Mouse (Mus musculus) midbrain, postnatal 0 days (tissue): ENCODE results near the gene Tardbp. TPM values are rescaled to one million over a fixed set of nuclear protein-coding genes. Genes with fewer than 3 reads are reported as not detected.

Experiments
- ATAC-seq: fragments of 200-750 bp; cut with Nextera tagmentation; 2 replicates; pipeline ENCODE4 v1.8.0; 2017; ENCODE audit warnings: moderate number of reproducible peaks, mild to moderate bottlenecking, moderate TSS enrichment, moderate library complexity; ENCODE audit not compliant: low FRiP score
- DNase-seq: peaks from one replicate; pipeline ENCODE4 v3.0.0-alpha.2; 2015; ENCODE audit warnings: low spot score
- H3K27ac ChIP-seq: fragments of 300-500 bp; sonication (generic); 2 replicates; pipeline ENCODE4 v1.5.1; 2014; ENCODE audit warnings: low read depth, mild to moderate bottlenecking, low read length, mixed read lengths
- H3K27me3 ChIP-seq: fragments of 300-500 bp; sonication (generic); 2 replicates; pipeline ENCODE4 v1.6.1; 2014; ENCODE audit warnings: low read length, control low read depth, mixed read lengths; ENCODE audit not compliant: insufficient read depth
- H3K36me3 ChIP-seq: fragments of 300-500 bp; sonication (generic); 2 replicates; pipeline ENCODE4 v1.6.1; 2014; ENCODE audit warnings: low read length, control low read depth, mixed read lengths; ENCODE audit not compliant: insufficient read depth
- H3K4me1 ChIP-seq: fragments of 300-500 bp; sonication (generic); 2 replicates; pipeline ENCODE4 v1.6.1; 2014; ENCODE audit warnings: mild to moderate bottlenecking, control low read depth, antibody characterized with exemption, low read length, mixed read lengths; ENCODE audit not compliant: insufficient read depth
- H3K4me2 ChIP-seq: fragments of 300-500 bp; sonication (generic); 2 replicates; pipeline ENCODE4 v1.6.1; 2014; ENCODE audit warnings: low read depth, mild to moderate bottlenecking, low read length, mixed read lengths; ENCODE audit not compliant: poor library complexity, severe bottlenecking
- H3K4me3 ChIP-seq: fragments of 300-500 bp; sonication (generic); 2 replicates; pipeline ENCODE4 v1.5.1; 2014; ENCODE audit warnings: low read depth, mild to moderate bottlenecking, low read length, moderate library complexity
- H3K9ac ChIP-seq: fragments of 300-500 bp; sonication (generic); replicated peaks from 2 replicates; pipeline ENCODE4 v1.6.1; 2014; ENCODE audit warnings: mild to moderate bottlenecking, low read length, moderate library complexity, mixed read lengths; ENCODE audit not compliant: poor library complexity, severe bottlenecking
- H3K9me3 ChIP-seq: fragments of 300-500 bp; sonication (generic); 2 replicates; pipeline ENCODE4 v1.6.1; 2016; ENCODE audit warnings: low read length, control low read depth
- CTCF ChIP-seq: IDR thresholded peaks from 2 replicates; pipeline ENCODE4 v1.5.1; 2016; ENCODE audit warnings: antibody characterized with exemption, mild to moderate bottlenecking
- WGBS: fragments of 180-500 bp; shearing (Covaris S2); extraction: QIAGEN DNeasy Blood & Tissue Kit; methylation state at CpG from one replicate; pipeline ENCODE4 v1.1.7; 2014; 5-methylcytosine and 5-hydroxymethylcytosine counted together
- polyA plus RNA-seq: library from polyadenylated mRNA; unstranded; fragments of >200 nt; fragmentation: Nextera tagmentation; extraction: Ambion mirVana; gene quantifications from 2 replicates; pipeline ENCODE4 v1.2.1, GENCODE M21; 2015
- total RNA-seq: library from RNA; depleted of rRNA; stranded (reverse); fragments of >200 nt; gene quantifications from 2 replicates; pipeline ENCODE4 v1.2.3, GENCODE M21; 2014

The Tardbp gene
- total and polyA plus RNA-seq, 2 experiments from 2014 or later, result 94.6 to 98.7 TPM

DNA sequence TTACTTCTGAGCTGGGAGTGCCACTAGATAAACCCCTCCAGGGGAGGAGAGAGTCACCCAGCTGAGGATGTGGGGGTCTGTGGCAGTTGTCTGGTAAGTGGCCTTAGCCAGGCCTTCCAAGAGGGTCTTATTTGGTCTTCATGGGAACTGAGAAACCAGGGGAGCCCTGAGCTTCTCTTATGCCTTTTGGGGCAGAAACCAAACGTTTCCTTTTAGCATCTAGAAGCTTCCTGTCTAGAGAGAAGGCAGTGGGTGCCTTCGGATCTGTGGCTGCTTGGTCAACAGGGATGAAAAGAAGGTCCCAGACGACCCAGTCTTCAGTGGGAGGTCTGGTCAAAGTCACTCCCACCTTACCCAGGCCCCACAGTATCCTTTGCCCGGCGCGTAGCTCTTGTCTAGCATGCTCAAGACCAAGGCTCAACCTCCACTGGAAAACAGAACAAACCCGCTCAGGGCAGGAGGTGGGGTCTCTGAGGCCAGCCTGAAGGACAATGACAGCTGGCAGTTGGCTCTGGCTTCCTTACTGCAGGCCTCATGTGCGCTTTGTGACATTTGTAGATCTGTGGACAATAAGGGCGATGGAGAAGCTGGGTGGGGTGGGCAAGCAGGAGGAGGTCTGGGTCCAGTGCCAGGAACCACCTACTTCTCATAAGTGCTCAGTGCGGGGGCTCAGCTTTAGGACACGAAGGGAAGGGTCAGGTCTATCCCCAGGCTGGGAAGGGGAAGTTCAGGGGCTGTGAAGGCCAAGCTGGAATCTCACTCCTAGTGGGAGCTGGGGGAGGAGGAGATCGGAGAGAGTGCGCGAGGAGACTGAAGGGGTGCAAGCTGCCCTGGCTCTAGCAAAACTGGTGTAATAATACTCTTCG lies 16.7 kb upstream of the Tardbp start, which contains the start of gene Gm572:
Gm572 (plus strand) TSS at position 27 of the 866 bp plus-strand sequence.
- Histone ChIP-seq H3K4me2 (peak within 1 kb of the TSS; percentile 32), H3K9me3 (no peaks in the 10 kb centered on the region), H3K36me3 (no peaks in the 10 kb centered on the region), H3K27ac (no peak within 1 kb of the TSS), H3K9ac (no peak within 1 kb of the TSS), H3K27me3 (no peaks in the 10 kb centered on the region), H3K4me3 (no peak within 1 kb of the TSS), H3K4me1 (no peaks in the 10 kb centered on the region)
- WGBS, result 70% methylated on average over 15 of the region's 15 CpGs
- TF ChIP-seq CTCF, result no peak
- no peak for DNase-seq
- no peak for ATAC-seq

DNA sequence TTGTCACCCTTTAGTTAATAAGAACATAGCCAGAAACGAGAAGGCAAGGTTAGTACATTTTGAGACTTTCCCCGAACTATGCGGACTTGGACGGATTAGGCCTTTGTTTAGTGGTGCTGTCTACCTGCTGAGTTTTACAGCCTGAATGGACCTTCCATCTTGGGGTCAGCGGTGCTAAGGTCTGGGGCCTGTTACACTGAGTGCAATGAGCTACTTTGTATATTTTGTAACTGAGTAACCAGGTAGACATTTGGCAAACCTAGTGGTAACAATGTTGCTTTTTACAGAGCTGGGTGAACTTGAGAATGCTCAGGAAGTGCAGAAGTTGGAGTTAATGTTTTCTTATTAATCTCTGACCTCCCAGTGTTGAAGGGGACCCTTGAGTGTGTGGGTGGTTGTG lies 14.3 kb upstream of the Tardbp start:
- Histone ChIP-seq H3K4me1 (no peaks in the 10 kb centered on the region), H3K27ac (no peak overlapping the region), H3K27me3 (no peaks in the 10 kb centered on the region), H3K4me3 (no peak overlapping the region), H3K4me2 (no peak overlapping the region), H3K9ac (no peak overlapping the region), H3K36me3 (no peaks in the 10 kb centered on the region), H3K9me3 (no peaks in the 10 kb centered on the region)
- no peak for DNase-seq
- 71% methylated on average over 5 of the region's 5 CpGs for whole genome bisulfite sequencing
- no peak for TF ChIP-seq CTCF
- no peak for ATAC-seq

- no peak for DNase-seq
- H3K27me3 ChIP-seq, result no peaks in the 10 kb centered on the region
- no peaks in the 10 kb centered on the region for H3K36me3 ChIP-seq
- no peak overlapping the region for H3K4me2 ChIP-seq
- no peak overlapping the region for H3K9ac ChIP-seq
- 89% methylated on average over 2 of the region's 2 CpGs for WGBS
- H3K4me3 ChIP-seq, result no peak overlapping the region
- ATAC-seq, result no peak
- TF ChIP-seq CTCF, result no peak
- no peaks in the 10 kb centered on the region for H3K9me3 ChIP-seq
- no peak overlapping the region for H3K27ac ChIP-seq
- no peaks in the 10 kb centered on the region for H3K4me1 ChIP-seq
Observed at GRCm38 (mm10) chr4:148639455-148639854, 12.6 kb upstream of the Tardbp start.

DNA sequence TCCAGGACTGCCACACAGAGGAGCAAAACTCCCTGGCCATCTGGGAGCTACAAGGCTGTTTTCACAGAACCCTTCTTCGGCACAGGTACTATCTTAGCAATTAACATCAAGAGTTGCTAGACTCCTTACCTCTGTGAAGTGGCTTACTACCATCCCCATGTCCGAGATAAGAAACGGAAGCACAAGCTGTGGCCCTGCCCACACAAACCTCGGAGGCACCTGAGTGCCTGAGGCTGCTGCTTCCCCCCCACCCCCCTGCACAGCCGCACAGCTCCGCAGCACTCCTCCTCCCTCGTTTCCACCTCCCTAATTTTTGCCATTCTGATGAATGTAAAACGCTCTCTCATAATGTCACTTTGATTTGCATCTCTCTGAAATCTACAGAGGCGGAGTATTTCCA lies 11.5 kb upstream of the Tardbp start:
- Histone ChIP-seq H3K27me3 (no peaks in the 10 kb centered on the region), H3K36me3 (no peaks in the 10 kb centered on the region)
- no peak for TF ChIP-seq CTCF

GRCm38 (mm10) chr4:148635309-148635708 lies 8.5 kb upstream of the Tardbp start:
- Histone ChIP-seq H3K4me1 (no peaks in the 10 kb centered on the region), H3K4me2 (no peak overlapping the region), H3K27me3 (no peaks in the 10 kb centered on the region), H3K9me3 (no peaks in the 10 kb centered on the region), H3K4me3 (no peak overlapping the region), H3K9ac (no peak overlapping the region), H3K27ac (no peak overlapping the region), H3K36me3 (no peaks in the 10 kb centered on the region)
- WGBS, result 81% methylated on average over 2 of the region's 2 CpGs
- no peak for TF ChIP-seq CTCF
- ATAC-seq (no peak), DNase-seq (no peak)

More for the DNA sequence above, 11.5 kb upstream of the Tardbp start:
- H3K9me3 ChIP-seq, result no peaks in the 10 kb centered on the region
- H3K4me3 ChIP-seq, result no peak overlapping the region
- DNase-seq (no peak), ATAC-seq (no peak)
- H3K9ac ChIP-seq, result no peak overlapping the region
- H3K4me2 ChIP-seq, result no peak overlapping the region
- WGBS, result 66% methylated on average over 9 of the region's 9 CpGs
- no peaks in the 10 kb centered on the region for H3K4me1 ChIP-seq
- no peak overlapping the region for H3K27ac ChIP-seq

- no peak overlapping the region for H3K4me3 ChIP-seq
- 61% methylated on average over 2 of the region's 2 CpGs for WGBS
Observed at GRCm38 (mm10) chr4:148633395-148634061, 6.7 kb upstream of the Tardbp start.

More at GRCm38 (mm10) chr4:148633395-148634061, 6.7 kb upstream of the Tardbp start:
- Histone ChIP-seq H3K27me3 (no peaks in the 10 kb centered on the region), H3K36me3 (no peaks in the 10 kb centered on the region), H3K27ac (no peak overlapping the region), H3K9me3 (no peaks in the 10 kb centered on the region), H3K9ac (no peak overlapping the region), H3K4me1 (no peaks in the 10 kb centered on the region), H3K4me2 (no peak overlapping the region)
- TF ChIP-seq CTCF, result no peak
- DNase-seq (no peak), ATAC-seq (no peak)
